Mouse (Mus musculus): ENCODE results near the gene Gja4. TPM values are rescaled to one million over a fixed set of nuclear protein-coding genes. Genes with fewer than 3 reads are reported as not detected.

The Gja4 gene
- total RNA-seq (2021) = 10 to 100 TPM; 12.0 to 13.9 TPM
- long read RNA-seq, experiment 1, transcript Gja4-201 (2 exons, 1,685 nt) = major isoform, 17 of 19 reads
- long read RNA-seq, experiment 1, partial matches to known transcripts = 2 of 19 reads
- long read RNA-seq, experiment 1, other reads (novel, unspliced or antisense) = 0 of 19 reads
- long read RNA-seq, experiment 2, transcript Gja4-201 (2 exons, 1,685 nt) = major isoform, 22 of 29 reads
- long read RNA-seq, experiment 2, partial matches to known transcripts = 7 of 29 reads
- long read RNA-seq, experiment 2, other reads (novel, unspliced or antisense) = 0 of 29 reads

GRCm38 (mm10) chr4:127313861-127314260, at the start of gene Gja4:
Gene Gja4 (minus strand): TSS chr4:127314039.
- DNase-seq (ENCODE audit: low spot score in 2 of 2) = peak in 1 of 2 experiments; percentile 57

- no peak for DNase-seq (ENCODE audit: low spot score in 2 of 2)
These were observed 49.5 kb upstream of the Gja4 start for GRCm38 (mm10) chr4:127363331-127363730.

GRCm38 (mm10) chr4:127362520-127362919, 48.7 kb upstream of the Gja4 start:
- DNase-seq (ENCODE audit: low spot score in 2 of 2) = no peak

GRCm38 (mm10) chr4:127358018-127358417, 44.2 kb upstream of the Gja4 start, which contains the start of gene Gjb5:
Gene Gjb5 (minus strand): TSS chr4:127358181.
- no peak for DNase-seq (ENCODE audit: low spot score in 2 of 2)

GRCm38 (mm10) chr4:127354506-127355485, 41.0 kb upstream of the Gja4 start:
- DNase-seq (ENCODE audit: low spot score in 2 of 2) = no peak

GRCm38 (mm10) chr4:127353951-127354438, 40.2 kb upstream of the Gja4 start, which contains the start of gene Gjb4:
Gene Gjb4 (minus strand): TSS chr4:127354081.
- no peak for DNase-seq (ENCODE audit: low spot score in 2 of 2)

- DNase-seq (ENCODE audit: low spot score in 2 of 2) = no peak
These were observed 38.8 kb upstream of the Gja4 start for GRCm38 (mm10) chr4:127352594-127352993.

GRCm38 (mm10) chr4:127349560-127350300, 35.9 kb upstream of the Gja4 start:
- no peak for DNase-seq (ENCODE audit: low spot score in 2 of 2)

- DNase-seq (ENCODE audit: low spot score in 2 of 2) = no peak
These were observed 31.2 kb upstream of the Gja4 start for GRCm38 (mm10) chr4:127345000-127345399.

- DNase-seq (ENCODE audit: low spot score in 2 of 2) = no peak
These were observed 27.5 kb upstream of the Gja4 start for GRCm38 (mm10) chr4:127341372-127341771.

GRCm38 (mm10) chr4:127337668-127338067, 23.8 kb upstream of the Gja4 start:
- DNase-seq (ENCODE audit: low spot score in 2 of 2) = no peak

- DNase-seq (ENCODE audit: low spot score in 2 of 2) = no peak
These were observed 21.1 kb upstream of the Gja4 start for GRCm38 (mm10) chr4:127334870-127335504.

GRCm38 (mm10) chr4:127331171-127331570, 17.3 kb upstream of the Gja4 start:
- DNase-seq (ENCODE audit: low spot score in 2 of 2) = no peak

- DNase-seq (ENCODE audit: low spot score in 2 of 2) = no peak
These were observed 16.6 kb upstream of the Gja4 start, which contains the start of gene Gjb3 for GRCm38 (mm10) chr4:127330181-127331100. Gene Gjb3 (minus strand): TSS chr4:127330844.

- no peak for DNase-seq (ENCODE audit: low spot score in 2 of 2)
These were observed 15.9 kb upstream of the Gja4 start for GRCm38 (mm10) chr4:127329751-127330150.

- DNase-seq (ENCODE audit: low spot score in 2 of 2) = no peak
These were observed 15.2 kb upstream of the Gja4 start for GRCm38 (mm10) chr4:127329046-127329445.

GRCm38 (mm10) chr4:127328378-127328777, 14.5 kb upstream of the Gja4 start:
- no peak for DNase-seq (ENCODE audit: low spot score in 2 of 2)

- DNase-seq (ENCODE audit: low spot score in 2 of 2) = no peak
These were observed 13.9 kb upstream of the Gja4 start for GRCm38 (mm10) chr4:127327749-127328148.

GRCm38 (mm10) chr4:127327258-127327657, 13.4 kb upstream of the Gja4 start:
- DNase-seq (ENCODE audit: low spot score in 2 of 2) = no peak
